Mouse (Mus musculus): ENCODE results near the gene Olfml1. TPM values are rescaled to one million over a fixed set of nuclear protein-coding genes. Genes with fewer than 3 reads are reported as not detected.

Gene Olfml1
- polyA plus RNA-seq (2012; rRNA removed): 2.1 and 2.3 TPM in 2 replicates

GRCm38 (mm10) chr7:107567261-107567671 is at the start of gene Olfml1:
Gene Olfml1 (plus strand): TSS chr7:107567446.
- DNase-seq (ENCODE audit: low read depth, low spot score): no peak
- 31% methylated on average over 7 of the region's 7 CpGs for WGBS

GRCm38 (mm10) chr7:107519256-107520025 is 47.8 kb upstream of the Olfml1 start:
- DNase-seq (ENCODE audit: low read depth, low spot score): no peak
- 84% methylated on average over 12 of the region's 12 CpGs for WGBS

GRCm38 (mm10) chr7:107521411-107521810 is 45.8 kb upstream of the Olfml1 start:
- WGBS: 83% methylated on average over 6 of the region's 6 CpGs
- DNase-seq (ENCODE audit: low read depth, low spot score): no peak

- peak; percentile 8 for DNase-seq (ENCODE audit: low read depth, low spot score)
Observed at GRCm38 (mm10) chr7:107526299-107526698, 40.9 kb upstream of the Olfml1 start.

GRCm38 (mm10) chr7:107528169-107528772 is 39.0 kb upstream of the Olfml1 start:
- 69% methylated on average over 3 of the region's 3 CpGs for WGBS
- DNase-seq (ENCODE audit: low read depth, low spot score): no peak

More at GRCm38 (mm10) chr7:107526299-107526698, 40.9 kb upstream of the Olfml1 start:
- WGBS: 2% methylated on average over 1 of the region's 1 CpGs

GRCm38 (mm10) chr7:107529364-107529763 is 37.9 kb upstream of the Olfml1 start:
- 28% methylated on average over 5 of the region's 5 CpGs for whole genome bisulfite sequencing
- DNase-seq (ENCODE audit: low read depth, low spot score): no peak

GRCm38 (mm10) chr7:107535311-107535710 is 31.9 kb upstream of the Olfml1 start:
- 76% methylated on average over 4 of the region's 4 CpGs for WGBS
- no peak for DNase-seq (ENCODE audit: low read depth, low spot score)

GRCm38 (mm10) chr7:107536516-107536915 is 30.7 kb upstream of the Olfml1 start:
- no peak for DNase-seq (ENCODE audit: low read depth, low spot score)
- 77% methylated on average over 6 of the region's 6 CpGs for WGBS

- WGBS: 6% methylated on average over 4 of the region's 4 CpGs
- no peak for DNase-seq (ENCODE audit: low read depth, low spot score)
Observed at GRCm38 (mm10) chr7:107540034-107540433, 27.2 kb upstream of the Olfml1 start.

GRCm38 (mm10) chr7:107545011-107545410 is 22.2 kb upstream of the Olfml1 start:
- DNase-seq (ENCODE audit: low read depth, low spot score): no peak
- WGBS: 56% methylated on average over 1 of the region's 1 CpGs

- DNase-seq (ENCODE audit: low read depth, low spot score): no peak
- WGBS: 36% methylated on average over 3 of the region's 3 CpGs
Observed at GRCm38 (mm10) chr7:107547872-107548271, 19.4 kb upstream of the Olfml1 start.

- no peak for DNase-seq (ENCODE audit: low read depth, low spot score)
- WGBS: 33% methylated on average over 1 of the region's 1 CpGs
Observed at GRCm38 (mm10) chr7:107553461-107553860, 13.8 kb upstream of the Olfml1 start.

GRCm38 (mm10) chr7:107555906-107556305 is 11.3 kb upstream of the Olfml1 start:
- no peak for DNase-seq (ENCODE audit: low read depth, low spot score)
- WGBS: 86% methylated on average over 3 of the region's 3 CpGs

GRCm38 (mm10) chr7:107560675-107561074 is 6.6 kb upstream of the Olfml1 start:
- no peak for DNase-seq (ENCODE audit: low read depth, low spot score)
- 19% methylated on average over 2 of the region's 2 CpGs for WGBS

- no peak for DNase-seq (ENCODE audit: low read depth, low spot score)
- 69% methylated on average over 3 of the region's 3 CpGs for WGBS
Observed at GRCm38 (mm10) chr7:107561584-107561983, 5.7 kb upstream of the Olfml1 start.

GRCm38 (mm10) chr7:107563727-107564126 is 3.5 kb upstream of the Olfml1 start:
- 16% methylated on average over 2 of the region's 2 CpGs for WGBS
- DNase-seq (ENCODE audit: low read depth, low spot score): no peak

GRCm38 (mm10) chr7:107567674-107568073 is 428 bp downstream of the Olfml1 start:
- DNase-seq (ENCODE audit: low read depth, low spot score): no peak
- 42% methylated on average over 5 of the region's 5 CpGs for WGBS

GRCm38 (mm10) chr7:107568971-107569370 is 1.7 kb downstream of the Olfml1 start:
- 37% methylated on average over 4 of the region's 4 CpGs for WGBS
- no peak for DNase-seq (ENCODE audit: low read depth, low spot score)

GRCm38 (mm10) chr7:107573856-107574255 is 6.6 kb downstream of the Olfml1 start:
- no peak for DNase-seq (ENCODE audit: low read depth, low spot score)

GRCm38 (mm10) chr7:107574276-107574675 is 7.0 kb downstream of the Olfml1 start:
- DNase-seq (ENCODE audit: low read depth, low spot score): no peak
- 70% methylated on average over 3 of the region's 3 CpGs for WGBS

More at GRCm38 (mm10) chr7:107573856-107574255, 6.6 kb downstream of the Olfml1 start:
- 80% methylated on average over 2 of the region's 2 CpGs for WGBS

GRCm38 (mm10) chr7:107592641-107593040 is 25.4 kb downstream of the Olfml1 start:
- 56% methylated on average over 2 of the region's 2 CpGs for WGBS
- no peak for DNase-seq (ENCODE audit: low read depth, low spot score)
